Mouse (Mus musculus): ENCODE data around the gene Gse1.

GRCm38 (mm10) chr8:120581329-120581728, 353.1 kb downstream of the Gse1 start:
- TF ChIP-seq CTCF (IDR thresholded peaks at IDR 0.05; ENCODE audit: control insufficient read depth, insufficient read depth, low read length) (no peak), POLR2A (IDR thresholded peaks at IDR 0.05; ENCODE audit: borderline replicate concordance, control insufficient read depth, low read depth, low read length) (no peak)
